Mouse (Mus musculus) thymus, adult 2 months (tissue): ENCODE measurements around the gene Tas2r135.

Experiments
- CTCF ChIP-seq: fragments of 200-500 bp; IDR thresholded peaks from 2 replicates; pipeline ENCODE4 v1.5.1; 2012; ENCODE audit warnings: mild to moderate bottlenecking, control low read depth, low read length, moderate library complexity, borderline replicate concordance; ENCODE audit not compliant: control insufficient read depth, poor library complexity, insufficient read depth; ENCODE audit errors: extremely low read depth
- POLR2A ChIP-seq: fragments of 200-500 bp; IDR thresholded peaks from 2 replicates; pipeline ENCODE4 v1.6.1; 2012; ENCODE audit warnings: mild to moderate bottlenecking, low read length, control low read depth, moderate library complexity; ENCODE audit not compliant: control insufficient read depth, poor library complexity, insufficient read depth; ENCODE audit errors: extremely low read depth

GRCm38 (mm10) chr6:42362497-42362896 lies 42.7 kb upstream of the Tas2r135 start:
- TF ChIP-seq POLR2A (no peak), CTCF (no peak)
